8 mouse cellular contexts compared by ENCODE assay signal in the genomic region with DNA sequence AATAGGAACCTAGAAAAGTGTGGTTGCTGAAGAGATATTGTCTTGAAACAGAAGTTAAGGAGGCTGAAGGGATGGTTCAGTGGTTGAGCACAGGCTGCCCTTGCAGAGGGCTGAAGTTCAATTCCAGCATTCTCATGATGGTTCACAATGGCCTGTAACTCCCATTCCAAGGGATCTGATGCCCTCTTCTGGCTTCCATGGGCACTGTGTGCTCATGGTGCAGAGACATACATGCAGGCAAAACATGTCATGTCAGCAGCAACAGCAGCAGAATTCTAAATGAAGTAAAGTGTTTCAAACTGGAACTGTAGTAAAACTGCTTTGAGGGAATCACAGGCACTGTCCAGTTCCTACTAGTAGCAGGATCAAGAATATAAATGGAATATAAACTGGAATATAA.
DNase-seq lines count a peak whose midpoint lies in the region; ATAC-seq and TF ChIP-seq lines count a peak whose summit lies in the region.
"Had no signal": no experiment of that assay in that cellular context is flagged by ENCODE, and none has a peak within 500 bp of the region (broad histone marks: within the 10 kb centered on the region; RNA-seq: fewer than 3 reads in every experiment).

No protein-coding gene starts in this region.

- H3K4me3 ChIP-seq in left cerebral cortex, adult 2 months, result no peak overlapping the region
- H3K4me3 ChIP-seq in embryonic facial prominence, embryonic 10.5 days, result no peak overlapping the region
- H3K4me3 ChIP-seq: liver, embryonic 13.5 days had no signal

- no peak for DNase-seq in left cerebral cortex, adult 2 months (ENCODE audit: extremely low spot score in 1 of 2, low spot score in 2 of 2)
- DNase-seq in left cerebral cortex, adult 9 months (ENCODE audit: low spot score in 2 of 2), result no peak
- DNase-seq in Patski (ENCODE audit: low read depth, low spot score), result no peak
- peak; percentile 45 for DNase-seq in embryonic facial prominence, embryonic 10.5 days (ENCODE audit: low spot score)
- DNase-seq in lung, postnatal 36 days, result peak; percentile 34
- DNase-seq in gastrocnemius, adult 18-20 months (ENCODE audit: low spot score), result no peak
- DNase-seq in cerebellum, adult 9-11 months, result no peak
- DNase-seq: liver, embryonic 13.5 days had no signal

- no peaks in the 10 kb centered on the region for H3K27me3 ChIP-seq in Patski
- no peaks in the 10 kb centered on the region for H3K27me3 ChIP-seq in embryonic facial prominence, embryonic 10.5 days (replicated peaks; ENCODE audit: low read depth, poor library complexity, severe bottlenecking)
- H3K27me3 ChIP-seq: liver, embryonic 13.5 days had no signal

- no peaks in the 10 kb centered on the region for H3K36me3 ChIP-seq in embryonic facial prominence, embryonic 10.5 days (replicated peaks)
- H3K36me3 ChIP-seq: liver, embryonic 13.5 days had no signal

- H3K4me1 ChIP-seq in embryonic facial prominence, embryonic 10.5 days, result no peaks in the 10 kb centered on the region
- H3K4me1 ChIP-seq: liver, embryonic 13.5 days had no signal

- ATAC-seq in Patski, result peak; percentile 67

- in situ Hi-C loops in Patski (cut with MboI; ENCODE audit: low pct_unique_long_range_greater_than_20kb), result loop anchor here (5.0 to 25.0 kb wide), 4 partner anchors 308 to 1498 kb away; no protein-coding TSS in a partner anchor

- peak; percentile 53 for TF ChIP-seq CTCF in left cerebral cortex, adult 2 months (IDR thresholded peaks at IDR 0.05)
- peak; percentile 91 for TF ChIP-seq CTCF in Patski (IDR thresholded peaks at IDR 0.05)

- CTCF ChIA-PET in Patski (lab: Charles Lee), result no interaction called here

- no peak overlapping the region for H3K27ac ChIP-seq in left cerebral cortex, adult 2 months
- no peak overlapping the region for H3K27ac ChIP-seq in embryonic facial prominence, embryonic 10.5 days (replicated peaks)
- H3K27ac ChIP-seq: liver, embryonic 13.5 days had no signal

- POLR2A ChIA-PET in Patski (lab: Charles Lee), result no interaction called here

- H3K9me3 ChIP-seq in embryonic facial prominence, embryonic 10.5 days, result no peaks in the 10 kb centered on the region
- H3K9me3 ChIP-seq: liver, embryonic 13.5 days had no signal

- intact Hi-C loops in left cerebral cortex, adult 2 months (cut with DNase I), result loop anchor here (10.0 kb wide), 1 partner anchor 476 kb away; no protein-coding TSS in a partner anchor

Comparison
In these comparisons a context has a peak if more than half of its experiments do, and no peak if none do; other contexts are left out.
1. DNase-seq: peak in embryonic facial prominence, embryonic 10.5 days (single experiment) and lung, postnatal 36 days (single experiment); none in left cerebral cortex, adult 2 months (0 of 2), left cerebral cortex, adult 9 months (0 of 2), Patski (single experiment), gastrocnemius, adult 18-20 months (single experiment) and cerebellum, adult 9-11 months (single experiment).